Mouse (Mus musculus): ENCODE measurements at regions not wholly inside any gene's neighbourhood (a gene's known extent, or its start where the extent isn't known, plus 50 kb on each side); places are given as distances from the start of the nearest gene placed in this dataset.

- TF ChIP-seq CTCF (IDR thresholded peaks at IDR 0.05; ENCODE audit: insufficient read depth, low read depth, low read length) (no peak), POLR2A (IDR thresholded peaks at IDR 0.05; ENCODE audit: insufficient read depth, low read depth, low read length) (no peak)
These were observed 455.3 kb downstream of the Nuf2 start for GRCm38 (mm10) chr1:169076006-169076405.
